Mouse (Mus musculus) urinary bladder, postnatal 4 days (tissue): ENCODE data around the gene Trmt1.

ENCODE experiments used
- DNase-seq, 2 experiments: peaks; one replicate each; pipeline ENCODE4 v3.0.0; 2021 to 2022; ENCODE audit warnings: low spot score in 2 of 2

Gene Trmt1

GRCm38 (mm10) chr8:84686191-84687002, at the start of gene Trmt1:
Gene Trmt1 (plus strand): TSS chr8:84686307.
- no peak for DNase-seq

- no peak for DNase-seq
Measured at GRCm38 (mm10) chr8:84637946-84638554, 48.1 kb upstream of the Trmt1 start.

GRCm38 (mm10) chr8:84638555-84639161, 47.4 kb upstream of the Trmt1 start:
- DNase-seq: peak in 1 of 2 experiments; percentile 40

GRCm38 (mm10) chr8:84639162-84640009, 46.7 kb upstream of the Trmt1 start:
- DNase-seq: peak; percentile 90 to 94

- no peak for DNase-seq
Measured at GRCm38 (mm10) chr8:84640010-84640588, 46.0 kb upstream of the Trmt1 start.

GRCm38 (mm10) chr8:84640617-84641294, 45.4 kb upstream of the Trmt1 start:
- DNase-seq: no peak

- DNase-seq: no peak
Measured at GRCm38 (mm10) chr8:84641578-84642361, 44.3 kb upstream of the Trmt1 start.

- no peak for DNase-seq
Measured at GRCm38 (mm10) chr8:84643019-84643418, 43.1 kb upstream of the Trmt1 start.

- no peak for DNase-seq
Measured at GRCm38 (mm10) chr8:84646800-84647199, 39.3 kb upstream of the Trmt1 start.

- DNase-seq: no peak
Measured at GRCm38 (mm10) chr8:84647461-84647901, 38.6 kb upstream of the Trmt1 start.

- no peak for DNase-seq
Measured at GRCm38 (mm10) chr8:84650213-84650612, 35.9 kb upstream of the Trmt1 start.

- no peak for DNase-seq
Measured at GRCm38 (mm10) chr8:84653092-84653631, 32.9 kb upstream of the Trmt1 start.

GRCm38 (mm10) chr8:84654597-84654996, 31.5 kb upstream of the Trmt1 start:
- DNase-seq: no peak

GRCm38 (mm10) chr8:84655336-84656190, 30.5 kb upstream of the Trmt1 start:
- no peak for DNase-seq

- DNase-seq: peak in 1 of 2 experiments; percentile 58
Measured at GRCm38 (mm10) chr8:84656191-84656525, 29.9 kb upstream of the Trmt1 start.

- peak in 1 of 2 experiments; percentile 78 for DNase-seq
Measured at GRCm38 (mm10) chr8:84656641-84657126, 29.4 kb upstream of the Trmt1 start.

GRCm38 (mm10) chr8:84657203-84657602, 28.9 kb upstream of the Trmt1 start:
- no peak for DNase-seq

GRCm38 (mm10) chr8:84657680-84658079, 28.4 kb upstream of the Trmt1 start:
- no peak for DNase-seq

- DNase-seq: no peak
Measured at GRCm38 (mm10) chr8:84658951-84659350, 27.2 kb upstream of the Trmt1 start.
